ENCODE assay signal across 26 mouse cellular contexts in genomic region chr1:179511895-179512294, GRCm38 (mm10). TPM values are rescaled to one million over a fixed set of nuclear protein-coding genes. Genes with fewer than 3 reads are reported as not detected.
DNase-seq lines count a peak whose midpoint lies in the region; ATAC-seq and TF ChIP-seq lines count a peak whose summit lies in the region.
"Had no signal": no experiment of that assay in that cellular context is flagged by ENCODE, and none has a peak within 500 bp of the region (broad histone marks: within the 10 kb centered on the region; RNA-seq: fewer than 3 reads in every experiment).

No protein-coding gene starts in this region.

- WGBS in embryonic facial prominence, embryonic 14.5 days: 71% methylated on average over 7 of the region's 7 CpGs
- WGBS in embryonic facial prominence, embryonic 10.5 days: 86% methylated on average over 7 of the region's 7 CpGs
- 79% methylated on average over 7 of the region's 7 CpGs for WGBS in intestine, embryonic 16.5 days
- 76% methylated on average over 7 of the region's 7 CpGs for WGBS in intestine, postnatal 0 days

- H3K9me3 ChIP-seq in embryonic facial prominence, embryonic 14.5 days (ENCODE audit: control insufficient read depth, low read length): no peaks in the 10 kb centered on the region
- no peaks in the 10 kb centered on the region for H3K9me3 ChIP-seq in embryonic facial prominence, embryonic 10.5 days
- H3K9me3 ChIP-seq in intestine, embryonic 16.5 days (ENCODE audit: control insufficient read depth, low read length): no peaks in the 10 kb centered on the region
- H3K9me3 ChIP-seq in intestine, postnatal 0 days (ENCODE audit: control insufficient read depth): no peaks in the 10 kb centered on the region
- H3K9me3 ChIP-seq: embryonic facial prominence, embryonic 15.5 days; heart, embryonic 15.5 days; lung, embryonic 15.5 days; stomach, embryonic 15.5 days had no signal

- H3K4me2 ChIP-seq in embryonic facial prominence, embryonic 14.5 days (ENCODE audit: low read depth, low read length): no peak overlapping the region
- H3K4me2 ChIP-seq in intestine, embryonic 16.5 days (ENCODE audit: low read depth, low read length): no peak overlapping the region
- no peak overlapping the region for H3K4me2 ChIP-seq in intestine, postnatal 0 days (replicated peaks; ENCODE audit: low read depth)
- H3K4me2 ChIP-seq: embryonic facial prominence, embryonic 15.5 days; heart, embryonic 15.5 days; lung, embryonic 15.5 days; stomach, embryonic 15.5 days had no signal

- peak; percentile 5 for DNase-seq in embryonic facial prominence, embryonic 14.5 days (ENCODE audit: low spot score)
- no peak for DNase-seq in embryonic facial prominence, embryonic 10.5 days (ENCODE audit: low spot score)
- peak; percentile 34 for DNase-seq in thymus, postnatal 4 days
- no peak for DNase-seq in thymus, postnatal 25 days
- DNase-seq in telencephalon, adult 2 months (ENCODE audit: low read depth, low spot score): peak; percentile 77
- no peak for DNase-seq in gastrocnemius, postnatal 10 days
- DNase-seq: adrenal gland, postnatal 14 days; cerebellum, adult 11 months; cerebellum, postnatal 10 days; gastrocnemius, postnatal 25 days; kidney, adult 2 months; kidney, postnatal 14 days; layer of hippocampus, postnatal 36 days; lung, postnatal 4 days; retina, postnatal 1 day; thymus, postnatal 36 days had no signal

- H3K36me3 ChIP-seq in embryonic facial prominence, embryonic 14.5 days (ENCODE audit: control insufficient read depth, insufficient read depth, low read length): no peaks in the 10 kb centered on the region
- H3K36me3 ChIP-seq in embryonic facial prominence, embryonic 10.5 days (replicated peaks): no peaks in the 10 kb centered on the region
- H3K36me3 ChIP-seq in intestine, embryonic 16.5 days (ENCODE audit: control insufficient read depth, insufficient read depth, low read length): no peaks in the 10 kb centered on the region
- H3K36me3 ChIP-seq in intestine, postnatal 0 days (ENCODE audit: control insufficient read depth, insufficient read depth): no peaks in the 10 kb centered on the region; the same call in 1 of the 2 replicates
- H3K36me3 ChIP-seq: embryonic facial prominence, embryonic 15.5 days; heart, embryonic 15.5 days; lung, embryonic 15.5 days; stomach, embryonic 15.5 days had no signal

- H3K27ac ChIP-seq in embryonic facial prominence, embryonic 14.5 days (replicated peaks; ENCODE audit: low read depth, low read length): no peak overlapping the region
- H3K27ac ChIP-seq in embryonic facial prominence, embryonic 10.5 days (replicated peaks): no peak overlapping the region
- no peak overlapping the region for H3K27ac ChIP-seq in intestine, embryonic 16.5 days (ENCODE audit: low read length)
- H3K27ac ChIP-seq in intestine, postnatal 0 days (ENCODE audit: low read depth, low read length): no peak overlapping the region
- H3K27ac ChIP-seq: embryonic facial prominence, embryonic 15.5 days; heart, embryonic 15.5 days; layer of hippocampus, adult 2 months; liver, embryonic 14.5 days; lung, embryonic 15.5 days; stomach, embryonic 15.5 days had no signal

- no peaks in the 10 kb centered on the region for H3K27me3 ChIP-seq in embryonic facial prominence, embryonic 14.5 days (replicated peaks; ENCODE audit: control insufficient read depth, insufficient read depth, low read length)
- H3K27me3 ChIP-seq in embryonic facial prominence, embryonic 10.5 days (replicated peaks; ENCODE audit: low read depth, poor library complexity, severe bottlenecking): no peaks in the 10 kb centered on the region
- no peaks in the 10 kb centered on the region for H3K27me3 ChIP-seq in intestine, embryonic 16.5 days (replicated peaks; ENCODE audit: control insufficient read depth, insufficient read depth, low read length)
- no peaks in the 10 kb centered on the region for H3K27me3 ChIP-seq in intestine, postnatal 0 days (replicated peaks; ENCODE audit: control insufficient read depth, insufficient read depth, low read length)
- H3K27me3 ChIP-seq: embryonic facial prominence, embryonic 15.5 days; heart, embryonic 15.5 days; lung, embryonic 15.5 days; Patski; stomach, embryonic 15.5 days had no signal

- TF ChIP-seq CTCF in intestine, postnatal 0 days (IDR thresholded peaks at IDR 0.05; ENCODE audit: low read depth): no peak

- 0 out of 2 replicates have a peak, but pooled peaks cover 4% of the 10 kb centered on the region for H3K4me1 ChIP-seq in embryonic facial prominence, embryonic 14.5 days (ENCODE audit: control insufficient read depth, insufficient read depth, low read length)
- H3K4me1 ChIP-seq in embryonic facial prominence, embryonic 10.5 days: peaks cover 13% of the 10 kb centered on the region
- no peaks in the 10 kb centered on the region for H3K4me1 ChIP-seq in intestine, embryonic 16.5 days (ENCODE audit: control insufficient read depth, insufficient read depth, low read length)
- H3K4me1 ChIP-seq in intestine, postnatal 0 days (replicated peaks; ENCODE audit: control insufficient read depth, insufficient read depth, low read length): 0 out of 2 replicates have a peak, but pooled peaks cover 3% of the 10 kb centered on the region
- H3K4me1 ChIP-seq: lung, embryonic 15.5 days had no signal

- H3K9ac ChIP-seq in embryonic facial prominence, embryonic 14.5 days (ENCODE audit: low read depth, low read length): no peak overlapping the region
- H3K9ac ChIP-seq in intestine, embryonic 16.5 days (ENCODE audit: low read depth, low read length): peak overlapping the region; percentile 10; the same call in 1 of the 2 replicates
- no peak overlapping the region for H3K9ac ChIP-seq in intestine, postnatal 0 days (ENCODE audit: low read depth, low read length)
- H3K9ac ChIP-seq: embryonic facial prominence, embryonic 15.5 days; heart, embryonic 15.5 days; liver, embryonic 14.5 days; lung, embryonic 15.5 days; stomach, embryonic 15.5 days had no signal

- no peak overlapping the region for H3K4me3 ChIP-seq in embryonic facial prominence, embryonic 14.5 days (ENCODE audit: low read depth, low read length)
- H3K4me3 ChIP-seq in embryonic facial prominence, embryonic 10.5 days: no peak overlapping the region
- H3K4me3 ChIP-seq in intestine, embryonic 16.5 days (ENCODE audit: low read length): no peak overlapping the region
- H3K4me3 ChIP-seq in intestine, postnatal 0 days (ENCODE audit: low read depth, low read length): no peak overlapping the region
- H3K4me3 ChIP-seq: embryonic facial prominence, embryonic 15.5 days; heart, embryonic 15.5 days; layer of hippocampus, adult 2 months; lung, embryonic 15.5 days; stomach, embryonic 15.5 days had no signal

- ATAC-seq in embryonic facial prominence, embryonic 14.5 days (ENCODE audit: low read depth): no peak
- ATAC-seq in intestine, embryonic 16.5 days: no peak
- ATAC-seq in intestine, postnatal 0 days: no peak
- ATAC-seq: activated CD4-positive, CD25-positive, alpha-beta regulatory T cell, adult 4 months; Patski had no signal

RNA-seq across cellular contexts. Expression of gene Smyd3, which starts 5.9 kb away (rescaled TPM):
- 16.7 and 18.7 TPM in 2 replicates for polyA plus RNA-seq in embryonic facial prominence, embryonic 14.5 days (2014; fragmentation: Nextera tagmentation; extraction: Ambion mirVana)
- polyA plus RNA-seq in embryonic facial prominence, embryonic 10.5 days (2016; fragmentation: Nextera tagmentation; extraction: Ambion mirVana): 20.7 and 21.5 TPM in 2 replicates
- 16.1 and 16.7 TPM in 2 replicates for polyA plus RNA-seq in intestine, embryonic 16.5 days (2015; fragmentation: Nextera tagmentation; extraction: Ambion mirVana)
- 11.3 and 12.2 TPM in 2 replicates for polyA plus RNA-seq in intestine, postnatal 0 days (2015; fragmentation: Nextera tagmentation; extraction: Ambion mirVana)
- total RNA-seq in gastrocnemius, postnatal 10 days (2021): 1 to 10 TPM; 5.8 to 6.1 TPM

RNA-seq across cellular contexts. Expression of gene Tfb2m, which starts 34.2 kb away (rescaled TPM):
- polyA plus RNA-seq in embryonic facial prominence, embryonic 14.5 days (2014; fragmentation: Nextera tagmentation; extraction: Ambion mirVana): 26.7 and 29.6 TPM in 2 replicates
- polyA plus RNA-seq in embryonic facial prominence, embryonic 10.5 days (2016; fragmentation: Nextera tagmentation; extraction: Ambion mirVana): 25.1 and 28.1 TPM in 2 replicates
- polyA plus RNA-seq in intestine, embryonic 16.5 days (2015; fragmentation: Nextera tagmentation; extraction: Ambion mirVana): 26.3 and 31.5 TPM in 2 replicates
- 19.1 and 21.8 TPM in 2 replicates for polyA plus RNA-seq in intestine, postnatal 0 days (2015; fragmentation: Nextera tagmentation; extraction: Ambion mirVana)
- total RNA-seq in gastrocnemius, postnatal 10 days (2021): 10 to 100 TPM; 22.2 to 25.9 TPM

RNA-seq across cellular contexts. Expression of gene Cnst, which starts 34.3 kb away (rescaled TPM):
- polyA plus RNA-seq in embryonic facial prominence, embryonic 14.5 days (2014; fragmentation: Nextera tagmentation; extraction: Ambion mirVana): 15.8 and 18.7 TPM in 2 replicates
- polyA plus RNA-seq in embryonic facial prominence, embryonic 10.5 days (2016; fragmentation: Nextera tagmentation; extraction: Ambion mirVana): 21.0 and 21.6 TPM in 2 replicates
- 11.0 and 11.3 TPM in 2 replicates for polyA plus RNA-seq in intestine, embryonic 16.5 days (2015; fragmentation: Nextera tagmentation; extraction: Ambion mirVana)
- 8.4 and 9.4 TPM in 2 replicates for polyA plus RNA-seq in intestine, postnatal 0 days (2015; fragmentation: Nextera tagmentation; extraction: Ambion mirVana)
- total RNA-seq in gastrocnemius, postnatal 10 days (2021): 10 to 100 TPM; 33.8 to 35.9 TPM

Comparison
In these comparisons a context has a peak if more than half of its experiments do, and no peak if none do; other contexts are left out.
1. DNase-seq: peak in embryonic facial prominence, embryonic 14.5 days (single experiment), thymus, postnatal 4 days (single experiment) and telencephalon, adult 2 months (single experiment); none in embryonic facial prominence, embryonic 10.5 days (single experiment), thymus, postnatal 25 days (single experiment) and gastrocnemius, postnatal 10 days (single experiment).